Mouse (Mus musculus) intestine, embryonic 14.5 days (tissue): Measurements from ENCODE around the gene Sirt4. TPM values are rescaled to one million over a fixed set of nuclear protein-coding genes. Genes with fewer than 3 reads are reported as not detected.

ENCODE experiments used
- ATAC-seq: fragments of 200-750 bp; cut with Nextera tagmentation; replicated peaks from 2 replicates; pipeline ENCODE4 v1.8.0; 2017; ENCODE audit warnings: low read depth, moderate number of reproducible peaks, moderate TSS enrichment, moderate library complexity; ENCODE audit not compliant: low FRiP score, low TSS enrichment
- DNase-seq: peaks from one replicate; pipeline ENCODE4 v3.0.0-alpha.2; 2018; ENCODE audit warnings: low spot score
- H3K27ac ChIP-seq: fragments of 300-500 bp; sonication (generic); 2 replicates; pipeline ENCODE4 v1.5.1; 2014; ENCODE audit warnings: low read depth, mild to moderate bottlenecking, control low read depth
- H3K27me3 ChIP-seq: fragments of 300-500 bp; sonication (generic); replicated peaks from 2 replicates; pipeline ENCODE4 v1.6.1; 2014; ENCODE audit warnings: low read length, control low read depth; ENCODE audit not compliant: control insufficient read depth, insufficient read depth
- H3K36me3 ChIP-seq: fragments of 300-500 bp; sonication (generic); 2 replicates; pipeline ENCODE4 v1.6.1; 2014; ENCODE audit warnings: low read length, control low read depth; ENCODE audit not compliant: control insufficient read depth, insufficient read depth
- H3K4me1 ChIP-seq: fragments of 300-500 bp; sonication (generic); replicated peaks from 2 replicates; pipeline ENCODE4 v1.6.1; 2014; ENCODE audit warnings: low read length, control low read depth, mixed read lengths; ENCODE audit not compliant: control insufficient read depth, insufficient read depth
- H3K4me2 ChIP-seq: fragments of 300-500 bp; sonication (generic); 2 replicates; pipeline ENCODE4 v1.6.1; 2014; ENCODE audit warnings: low read length
- H3K4me3 ChIP-seq: fragments of 300-500 bp; sonication (generic); 2 replicates; pipeline ENCODE4 v1.5.1; 2014; ENCODE audit warnings: low read depth, low read length, control low read depth, mixed read lengths
- H3K9ac ChIP-seq: fragments of 300-500 bp; sonication (generic); 2 replicates; pipeline ENCODE4 v1.6.1; 2014; ENCODE audit warnings: mild to moderate bottlenecking, low read length
- H3K9me3 ChIP-seq: fragments of 300-500 bp; sonication (generic); 2 replicates; pipeline ENCODE4 v1.6.1; 2016; ENCODE audit warnings: low read length, control low read depth; ENCODE audit not compliant: control insufficient read depth
- WGBS: fragments of 180-500 bp; shearing (Covaris S2); extraction: QIAGEN DNeasy Blood & Tissue Kit; methylation state at CpG from one replicate; pipeline ENCODE4 v1.1.7; 2014; 5-methylcytosine and 5-hydroxymethylcytosine counted together
- polyA plus RNA-seq: library from polyadenylated mRNA; unstranded; fragments of >200 nt; fragmentation: Nextera tagmentation; extraction: Ambion mirVana; gene quantifications from 2 replicates; pipeline ENCODE4 v1.2.1, GENCODE M21; 2014

Sirt4 gene
- polyA plus RNA-seq, result 15.2 and 21.5 TPM in 2 replicates

DNA sequence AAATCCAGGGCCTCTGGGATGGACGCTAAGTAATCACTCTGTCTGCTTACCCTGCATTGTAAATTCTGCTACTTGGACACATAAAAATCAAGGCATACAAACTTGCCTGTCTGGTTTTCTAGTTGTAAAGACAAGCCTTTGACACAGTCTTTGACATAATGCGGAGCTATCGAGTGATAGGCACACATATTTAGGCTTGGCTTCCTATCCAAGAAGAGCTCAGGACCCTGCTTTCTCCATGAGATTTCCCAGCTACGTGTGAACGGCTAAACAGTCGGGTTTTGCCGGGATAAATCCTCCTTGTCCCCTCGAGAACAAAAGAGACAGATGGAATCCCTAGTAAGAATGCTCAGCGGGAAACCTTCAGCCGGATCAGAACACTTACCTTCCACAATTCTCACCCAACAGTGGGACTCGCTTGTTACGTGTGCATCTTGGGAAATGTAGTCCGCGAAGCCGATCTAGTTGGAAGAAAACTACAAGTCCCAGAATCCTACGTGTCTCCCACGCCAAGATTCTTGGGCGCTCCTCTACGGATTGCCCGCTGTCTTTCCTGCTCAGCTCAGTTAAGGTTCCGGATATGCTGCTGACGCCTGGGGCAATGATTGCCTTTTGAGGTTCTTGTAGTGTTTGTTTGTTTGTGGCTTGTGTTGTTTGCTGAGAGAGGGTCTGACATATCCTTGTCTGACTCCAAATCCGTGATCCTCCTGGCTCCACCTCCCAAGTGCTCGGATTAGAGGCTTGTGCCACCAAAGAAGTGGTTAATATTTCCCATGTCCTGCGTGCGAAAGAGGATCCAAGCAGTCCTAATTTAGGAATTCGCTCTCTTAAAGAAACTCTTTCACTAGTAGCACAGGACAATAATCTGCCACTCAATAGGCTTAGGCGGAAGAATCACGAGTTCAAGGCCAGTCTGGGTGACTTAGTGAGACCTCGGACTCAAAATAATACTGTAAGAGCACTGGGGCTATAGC is at the start of gene Sirt4:
Gene Sirt4, minus strand, starts transcription at position 779 of the 974 bp plus-strand sequence.
- Histone ChIP-seq H3K36me3 (no peaks in the 10 kb centered on the region), H3K4me3 (peak within 1 kb of the TSS; percentile 57), H3K4me2 (peak within 1 kb of the TSS; percentile 70), H3K27me3 (no peaks in the 10 kb centered on the region), H3K9ac (peak within 1 kb of the TSS; percentile 58), H3K4me1 (peaks cover 7% of the 10 kb centered on the region), H3K9me3 (no peaks in the 10 kb centered on the region), H3K27ac (peak within 1 kb of the TSS; percentile 65)
- peak; percentile 76 for ATAC-seq
- WGBS, result 8% methylated on average over 30 of the region's 30 CpGs
- DNase-seq, result peak; percentile 83

DNA sequence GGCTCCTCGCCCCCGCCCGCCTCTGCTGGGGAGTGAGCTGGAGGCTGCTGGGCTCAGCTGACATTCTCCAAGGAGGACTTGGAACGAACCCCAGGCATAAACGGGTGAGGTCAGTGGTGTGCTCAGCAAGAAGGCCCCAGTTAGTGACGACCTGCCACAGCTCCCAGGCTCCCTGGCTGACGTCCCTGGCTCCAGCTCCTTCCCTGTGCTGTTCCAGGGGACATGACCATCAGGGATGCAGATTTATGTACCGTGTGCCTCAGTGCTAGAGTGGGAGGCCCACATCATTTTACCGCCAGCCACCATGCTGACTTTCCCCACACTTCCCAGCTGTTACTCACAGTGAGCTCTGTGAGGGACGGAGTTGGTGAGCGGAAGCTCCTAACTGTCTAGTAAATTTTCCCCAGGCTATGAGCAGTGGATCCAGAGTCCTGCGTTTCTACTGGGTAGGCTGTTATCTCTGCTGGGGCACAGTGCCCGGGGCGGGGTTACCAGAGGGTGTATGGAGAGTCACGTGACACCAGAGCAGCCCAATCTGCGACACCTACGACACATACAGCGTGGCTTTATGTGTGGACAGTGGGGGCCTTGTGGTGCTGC is 47.2 kb upstream of the Sirt4 start:
- Histone ChIP-seq H3K36me3 (no peaks in the 10 kb centered on the region), H3K4me3 (no peak overlapping the region), H3K27ac (peak overlapping the region; percentile 62), H3K4me2 (peak overlapping the region; percentile 29; the same call in 1 of the 2 replicates), H3K9me3 (no peaks in the 10 kb centered on the region), H3K4me1 (peaks cover 75% of the 10 kb centered on the region), H3K9ac (peak overlapping the region; percentile 22; the same call in 1 of the 2 replicates), H3K27me3 (no peaks in the 10 kb centered on the region)
- whole genome bisulfite sequencing, result 25% methylated on average over 18 of the region's 18 CpGs
- DNase-seq, result no peak
- ATAC-seq, result peak; percentile 60

DNA sequence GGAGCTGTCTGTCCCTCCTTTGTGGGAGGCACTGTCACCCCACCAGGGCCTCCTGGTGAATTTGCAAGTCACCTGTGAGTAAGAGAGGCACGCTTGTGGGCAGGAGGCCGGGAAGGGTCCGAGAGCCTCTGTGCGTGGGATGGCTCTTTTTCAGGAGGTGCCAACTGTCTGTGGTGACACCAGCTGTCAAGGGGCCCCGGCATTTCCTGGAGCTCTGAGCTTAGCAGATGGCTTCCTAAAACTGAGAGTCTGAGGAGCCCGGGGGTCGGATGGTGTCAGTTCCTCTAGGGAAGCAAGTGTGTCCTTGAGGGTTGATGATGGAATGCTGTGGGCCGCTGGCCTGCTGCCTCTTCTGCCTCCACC is 45.9 kb upstream of the Sirt4 start:
- Histone ChIP-seq H3K27me3 (no peaks in the 10 kb centered on the region), H3K4me3 (no peak overlapping the region), H3K4me1 (peaks cover 68% of the 10 kb centered on the region), H3K4me2 (no peak overlapping the region), H3K9ac (no peak overlapping the region), H3K36me3 (no peaks in the 10 kb centered on the region), H3K27ac (peak overlapping the region; percentile 62), H3K9me3 (no peaks in the 10 kb centered on the region)
- DNase-seq (no peak), ATAC-seq (no peak)
- 55% methylated on average over 8 of the region's 8 CpGs for WGBS

DNA sequence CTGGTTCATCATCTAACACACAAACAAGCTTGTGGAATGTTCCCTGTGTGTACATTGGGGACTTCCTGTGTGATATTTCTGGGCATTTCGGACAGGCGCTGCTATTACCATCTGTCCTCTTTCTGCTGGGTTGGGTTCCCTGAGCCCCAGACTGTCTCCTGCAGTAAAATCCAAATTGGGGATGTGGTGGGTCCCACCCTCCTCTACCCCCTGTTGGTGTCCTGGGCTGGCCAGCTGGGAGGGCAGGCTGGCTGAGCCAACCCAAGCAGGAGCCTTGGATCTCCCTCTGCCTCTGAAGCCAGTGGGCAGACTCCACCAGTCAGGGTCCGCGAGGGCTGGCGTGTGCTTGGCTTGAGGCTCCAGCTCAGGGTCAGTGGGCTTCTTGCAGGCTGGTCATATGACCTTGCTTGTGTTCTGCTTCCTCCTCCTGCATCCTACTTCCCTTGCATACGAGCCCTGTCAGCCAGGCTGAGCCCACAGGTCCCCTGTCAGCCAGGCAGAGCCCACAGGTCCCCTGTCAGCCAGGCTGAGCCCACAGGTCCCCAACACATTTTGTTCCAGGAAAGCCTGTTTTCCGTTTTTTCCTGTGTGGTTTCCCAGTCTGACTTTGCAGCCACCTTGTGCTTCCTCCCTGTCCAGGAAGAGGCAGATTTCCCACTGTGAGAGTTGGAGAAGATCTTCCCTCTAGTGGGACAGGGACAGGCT is 45.4 kb upstream of the Sirt4 start:
- H3K27me3 ChIP-seq, result no peaks in the 10 kb centered on the region
- H3K36me3 ChIP-seq, result no peaks in the 10 kb centered on the region
- 31% methylated on average over 7 of the region's 7 CpGs for WGBS
- no peaks in the 10 kb centered on the region for H3K9me3 ChIP-seq
- peaks cover 65% of the 10 kb centered on the region for H3K4me1 ChIP-seq
- peak overlapping the region; percentile 24 for H3K4me2 ChIP-seq
- ATAC-seq (no peak), DNase-seq (no peak)
- peak overlapping the region; percentile 62 for H3K27ac ChIP-seq
- H3K4me3 ChIP-seq, result no peak overlapping the region
- no peak overlapping the region for H3K9ac ChIP-seq

DNA sequence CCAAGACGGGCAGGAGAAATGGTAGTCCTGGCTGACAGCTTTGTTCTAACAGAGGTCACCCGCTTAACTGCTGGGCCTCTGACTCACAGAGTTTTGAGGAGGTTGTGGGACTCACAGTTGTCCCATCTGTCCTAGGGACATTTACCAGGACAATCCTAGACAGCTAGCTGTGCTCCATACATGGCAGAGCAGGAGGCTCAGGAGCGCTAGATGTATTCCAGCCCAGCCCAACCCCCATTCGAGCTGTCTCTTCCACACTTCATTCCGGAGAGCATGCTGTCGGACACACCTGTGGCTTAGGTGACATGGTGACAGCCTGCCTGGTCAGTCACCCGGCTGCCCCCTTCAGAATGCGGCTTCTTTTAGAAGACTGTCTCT is 44.8 kb upstream of the Sirt4 start:
- peak overlapping the region; percentile 24 for H3K4me2 ChIP-seq
- peaks cover 65% of the 10 kb centered on the region for H3K4me1 ChIP-seq
- 34% methylated on average over 8 of the region's 8 CpGs for WGBS
- DNase-seq, result no peak
- no peak for ATAC-seq
- H3K4me3 ChIP-seq, result no peak overlapping the region
- no peak overlapping the region for H3K9ac ChIP-seq
- H3K36me3 ChIP-seq, result no peaks in the 10 kb centered on the region
- H3K9me3 ChIP-seq, result no peaks in the 10 kb centered on the region
- H3K27me3 ChIP-seq, result no peaks in the 10 kb centered on the region
- H3K27ac ChIP-seq, result peak overlapping the region; percentile 62

DNA sequence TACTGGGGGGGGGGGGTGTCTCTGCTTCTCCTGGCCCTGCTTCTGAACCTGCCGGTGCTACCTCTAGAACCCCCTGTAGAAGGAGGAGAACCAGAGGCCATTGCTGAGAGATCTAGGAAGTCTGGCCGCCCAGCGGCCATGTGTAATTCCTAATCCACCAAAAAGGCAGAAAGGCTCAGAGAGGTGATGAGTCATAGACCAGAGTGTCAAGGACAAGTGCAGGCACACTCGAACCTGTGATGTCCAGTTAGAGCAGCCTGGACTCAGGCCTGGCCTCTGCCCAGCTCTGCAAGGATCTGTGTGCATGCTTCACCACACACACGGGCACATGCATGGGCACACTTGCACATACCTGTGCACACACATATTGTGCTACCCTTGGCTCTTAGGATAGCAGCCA is 43.6 kb upstream of the Sirt4 start:
- no peak overlapping the region for H3K4me3 ChIP-seq
- 88% methylated on average over 5 of the region's 5 CpGs for WGBS
- no peaks in the 10 kb centered on the region for H3K9me3 ChIP-seq
- ATAC-seq (no peak), DNase-seq (no peak)
- H3K27me3 ChIP-seq, result no peaks in the 10 kb centered on the region
- H3K4me2 ChIP-seq, result no peak overlapping the region
- peaks cover 61% of the 10 kb centered on the region for H3K4me1 ChIP-seq
- no peak overlapping the region for H3K9ac ChIP-seq
- no peaks in the 10 kb centered on the region for H3K36me3 ChIP-seq
- H3K27ac ChIP-seq, result no peak overlapping the region

DNA sequence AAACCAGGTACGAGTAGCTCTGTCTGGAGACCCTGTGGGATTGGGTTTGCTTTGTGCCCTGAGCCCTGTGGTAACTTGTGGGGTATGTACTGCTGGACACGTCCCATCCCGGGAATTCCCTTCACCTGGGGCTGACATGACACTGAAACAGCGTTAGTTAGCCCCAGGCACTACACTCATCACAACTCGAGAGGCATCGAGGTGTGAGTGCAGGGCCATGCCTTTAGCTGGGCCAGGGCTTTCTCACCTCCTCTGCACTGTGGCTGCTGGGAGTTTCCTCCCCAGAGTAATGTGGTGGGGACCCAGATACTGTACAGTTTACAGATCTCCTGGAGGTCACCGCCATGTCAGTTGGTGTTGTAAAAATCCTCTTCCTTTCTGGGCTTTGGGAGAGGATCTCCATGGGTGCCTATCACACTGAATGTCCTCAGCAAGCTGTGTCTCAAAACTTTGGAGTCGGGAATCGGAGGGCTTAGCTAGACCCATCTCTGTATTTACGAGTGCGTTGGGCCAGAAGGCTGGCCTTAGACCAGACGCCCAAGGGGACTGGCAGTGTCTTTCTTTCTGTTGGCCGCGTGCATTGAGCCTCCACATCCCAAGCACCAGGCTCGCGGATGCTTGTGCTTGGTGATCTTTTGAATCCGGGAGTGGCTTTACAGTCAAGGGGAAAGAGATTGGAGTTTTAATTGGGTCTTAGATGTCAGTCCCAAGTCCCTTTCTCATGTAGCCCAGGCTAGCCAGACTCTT is 42.1 kb upstream of the Sirt4 start:
- ATAC-seq (no peak), DNase-seq (no peak)
- no peak overlapping the region for H3K9ac ChIP-seq
- H3K27ac ChIP-seq, result no peak overlapping the region
- H3K9me3 ChIP-seq, result no peaks in the 10 kb centered on the region
- no peak overlapping the region for H3K4me2 ChIP-seq
- WGBS, result 89% methylated on average over 17 of the region's 17 CpGs
- no peak overlapping the region for H3K4me3 ChIP-seq
- H3K4me1 ChIP-seq, result peaks cover 57% of the 10 kb centered on the region
- H3K27me3 ChIP-seq, result no peaks in the 10 kb centered on the region
- no peaks in the 10 kb centered on the region for H3K36me3 ChIP-seq

DNA sequence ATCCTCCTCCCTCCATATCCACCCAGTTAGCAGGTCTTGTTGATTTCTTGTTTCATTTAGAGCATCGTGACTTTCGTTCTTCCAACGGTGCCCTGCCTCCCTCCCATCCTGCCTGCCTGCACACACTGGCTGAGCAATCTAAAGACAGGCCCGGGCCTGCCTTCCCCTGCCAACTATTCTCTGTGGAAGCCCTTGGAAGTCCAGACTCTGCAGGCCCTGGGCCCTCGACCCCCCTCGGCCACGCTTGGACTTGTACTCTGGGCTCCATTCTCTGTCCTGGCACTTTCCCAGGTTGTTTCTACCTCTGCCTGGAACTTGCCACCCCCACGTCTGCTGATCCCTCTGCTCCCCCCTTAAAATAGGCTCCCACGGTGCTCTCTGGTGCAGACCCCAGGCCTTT is 41.4 kb upstream of the Sirt4 start:
- no peaks in the 10 kb centered on the region for H3K36me3 ChIP-seq
- ATAC-seq (no peak), DNase-seq (no peak)
- no peaks in the 10 kb centered on the region for H3K9me3 ChIP-seq
- H3K4me3 ChIP-seq, result no peak overlapping the region
- no peak overlapping the region for H3K9ac ChIP-seq
- WGBS, result 82% methylated on average over 9 of the region's 9 CpGs
- H3K4me1 ChIP-seq, result peaks cover 54% of the 10 kb centered on the region
- no peak overlapping the region for H3K27ac ChIP-seq
- H3K4me2 ChIP-seq, result no peak overlapping the region
- no peaks in the 10 kb centered on the region for H3K27me3 ChIP-seq
